Mouse (Mus musculus) naive thymus-derived CD4-positive, alpha-beta T cell, adult 2 months (primary cell): ENCODE measurements around the gene Akr1b3.

Experiments used
- DNase-seq: peaks from one replicate; pipeline ENCODE4 v3.0.0-alpha.2; 2011; ENCODE audit warnings: low read depth

Gene Akr1b3

DNA sequence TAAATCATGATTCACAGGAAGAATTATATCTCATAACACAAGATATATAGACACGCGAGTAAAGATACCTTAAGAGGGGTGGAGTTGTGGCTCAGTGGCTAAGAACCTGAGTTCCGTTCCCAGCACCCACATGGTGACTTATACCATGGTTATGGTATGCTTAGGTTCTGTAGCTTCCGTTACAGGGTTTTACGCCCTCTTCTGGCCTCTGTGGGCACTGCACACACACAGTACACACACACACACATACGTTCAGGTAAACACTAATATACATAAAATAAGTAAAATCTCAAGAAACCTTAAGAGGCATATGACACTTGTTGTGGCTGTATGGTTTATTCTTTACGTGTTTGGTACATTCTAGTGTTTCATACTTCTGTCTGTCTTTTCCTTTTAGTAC is 4.8 kb upstream of the Akr1b3 start:
- DNase-seq = no peak

DNA sequence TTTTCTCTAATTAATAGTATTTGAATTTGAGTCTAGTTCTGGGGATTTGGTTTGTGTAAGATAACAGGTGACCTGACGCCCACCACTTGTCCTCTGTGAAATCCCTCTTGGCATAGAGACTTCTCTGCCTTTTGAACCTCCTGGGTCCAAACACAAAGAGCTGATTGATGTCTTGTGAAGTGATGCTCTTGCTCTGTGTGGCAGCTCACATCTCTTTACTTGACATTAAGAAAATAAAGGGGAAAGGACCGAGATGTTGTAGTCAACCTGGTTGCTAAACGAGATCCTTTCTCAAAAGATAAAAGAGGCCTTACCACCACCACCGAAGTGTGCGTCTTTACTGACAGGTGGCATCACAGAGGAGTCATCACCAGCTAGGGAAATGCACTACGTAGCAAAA is 1.4 kb upstream of the Akr1b3 start:
- peak; percentile 54 for DNase-seq

DNA sequence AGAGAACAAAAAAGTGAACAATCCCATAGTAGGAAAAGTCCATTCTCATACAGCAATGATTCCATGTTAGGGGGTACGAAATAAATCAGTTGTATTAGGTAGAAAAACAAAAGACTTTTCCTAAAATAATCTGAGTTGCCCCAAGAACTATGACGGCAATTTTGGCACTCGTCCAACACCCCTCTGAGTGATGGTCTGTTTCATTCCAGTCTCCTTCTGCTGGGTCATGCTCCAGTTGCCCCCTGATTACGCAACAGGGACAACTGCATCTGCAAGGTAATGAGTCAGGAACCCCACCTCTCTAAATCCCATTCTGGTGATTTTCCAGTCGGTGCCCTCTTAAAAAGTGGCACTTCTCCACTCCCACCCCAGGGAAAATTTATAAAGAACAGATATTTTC is 894 bp upstream of the Akr1b3 start:
- DNase-seq = peak; percentile 55

DNA sequence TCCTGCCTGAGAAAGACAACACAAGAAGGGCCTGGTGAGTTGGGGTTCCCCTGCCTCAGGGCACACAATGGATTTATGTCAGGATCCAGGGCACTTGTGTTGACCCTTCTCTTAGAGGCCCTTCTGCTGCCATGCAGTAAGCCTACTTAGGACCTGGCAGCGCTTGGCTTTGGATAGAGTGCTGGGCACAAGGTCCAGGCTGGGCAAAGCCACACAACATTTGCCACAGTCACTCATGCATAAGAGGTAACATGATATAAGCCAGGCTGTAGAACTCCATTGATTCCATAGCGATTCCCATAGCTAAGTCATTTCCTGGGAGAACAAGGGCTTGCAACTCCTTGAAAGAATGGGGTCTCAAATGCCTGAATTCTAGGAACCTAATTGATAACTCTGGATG is 3.4 kb downstream of the Akr1b3 start:
- no peak for DNase-seq

DNA sequence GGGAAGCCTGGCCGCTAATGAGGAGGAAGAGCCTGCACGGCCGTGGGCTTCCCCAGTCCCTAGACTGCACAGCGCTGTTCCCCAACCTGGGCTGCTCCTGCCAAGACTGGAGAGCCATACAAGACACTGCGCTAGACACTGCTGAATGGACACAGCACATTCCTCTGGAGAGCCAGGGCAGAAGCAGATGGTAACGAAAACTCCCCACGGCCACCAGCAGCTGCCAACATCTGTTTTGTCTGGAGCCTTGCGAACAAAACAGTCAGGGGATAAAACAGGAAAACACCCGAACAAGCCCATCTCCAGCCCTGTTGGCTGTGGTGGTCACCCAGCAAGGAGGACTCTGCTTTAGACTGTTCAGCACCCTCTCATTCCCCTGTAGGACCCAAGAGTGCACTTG is 3.9 kb downstream of the Akr1b3 start:
- no peak for DNase-seq

DNA sequence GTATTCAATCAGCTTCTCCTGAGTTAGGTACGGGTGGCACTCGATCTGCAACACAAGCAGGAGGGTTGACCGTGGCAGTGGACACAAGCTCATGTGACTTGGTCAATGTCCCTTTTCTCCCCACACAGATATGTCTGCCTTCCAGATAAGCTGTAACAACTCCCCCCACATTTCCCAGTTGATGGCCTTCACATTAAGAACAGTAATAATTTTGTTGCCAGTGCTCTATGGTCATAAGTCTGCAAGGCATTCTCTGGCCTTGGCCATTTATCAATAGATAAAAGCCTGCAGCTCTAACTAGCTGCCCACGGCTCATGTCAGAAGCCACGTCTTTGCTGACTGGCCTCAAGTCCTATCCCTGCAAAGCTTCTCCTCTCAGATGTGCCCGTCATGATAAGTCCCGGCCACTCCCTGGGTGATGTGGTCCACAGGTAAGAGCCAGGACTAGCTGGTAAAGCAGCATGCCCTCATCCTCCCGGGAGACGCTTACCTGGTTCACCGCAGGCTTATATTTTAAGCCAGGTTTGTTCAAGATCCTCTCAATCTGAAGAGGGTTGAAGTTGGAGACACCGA is 7.2 kb downstream of the Akr1b3 start:
- DNase-seq = no peak

DNA sequence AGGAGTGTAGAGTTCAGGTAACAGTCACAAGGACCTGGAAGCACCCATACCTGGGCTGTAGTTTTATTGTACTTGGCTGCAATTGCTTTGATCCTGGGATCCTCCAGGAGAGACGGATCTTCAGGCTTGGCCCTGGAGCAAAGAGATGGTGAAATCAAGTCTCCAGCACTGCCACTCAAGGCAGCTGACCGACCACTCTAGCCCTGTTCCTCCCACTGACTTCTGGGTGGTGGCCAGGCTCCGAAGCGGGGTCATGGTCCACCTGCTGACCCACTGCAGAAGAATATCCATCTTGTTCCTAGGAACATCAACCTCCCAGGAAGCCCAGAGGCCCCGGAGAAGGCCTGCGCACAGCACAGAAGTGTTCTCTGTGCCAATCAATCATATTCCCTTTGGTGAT is 7.8 kb downstream of the Akr1b3 start:
- DNase-seq = no peak

DNA sequence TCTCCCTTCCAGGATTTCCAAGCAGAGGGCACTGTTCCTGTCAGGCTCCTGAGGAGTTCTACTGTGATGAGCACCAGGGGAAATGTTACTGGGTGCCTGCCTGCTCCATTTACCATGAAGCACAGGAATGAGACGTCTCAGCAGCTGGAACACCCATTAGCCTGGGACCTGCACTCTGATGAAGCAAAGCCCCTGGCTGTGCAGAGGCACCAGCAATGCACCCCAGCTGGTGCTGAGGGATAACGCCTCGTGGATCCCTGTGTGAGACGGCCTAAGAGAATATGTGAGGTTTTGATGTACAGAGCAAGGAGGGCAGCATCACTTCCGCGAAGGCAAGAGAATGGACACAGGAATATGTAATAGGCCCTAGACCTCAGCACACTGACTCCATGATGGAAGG is 10.5 kb downstream of the Akr1b3 start:
- no peak for DNase-seq

DNA sequence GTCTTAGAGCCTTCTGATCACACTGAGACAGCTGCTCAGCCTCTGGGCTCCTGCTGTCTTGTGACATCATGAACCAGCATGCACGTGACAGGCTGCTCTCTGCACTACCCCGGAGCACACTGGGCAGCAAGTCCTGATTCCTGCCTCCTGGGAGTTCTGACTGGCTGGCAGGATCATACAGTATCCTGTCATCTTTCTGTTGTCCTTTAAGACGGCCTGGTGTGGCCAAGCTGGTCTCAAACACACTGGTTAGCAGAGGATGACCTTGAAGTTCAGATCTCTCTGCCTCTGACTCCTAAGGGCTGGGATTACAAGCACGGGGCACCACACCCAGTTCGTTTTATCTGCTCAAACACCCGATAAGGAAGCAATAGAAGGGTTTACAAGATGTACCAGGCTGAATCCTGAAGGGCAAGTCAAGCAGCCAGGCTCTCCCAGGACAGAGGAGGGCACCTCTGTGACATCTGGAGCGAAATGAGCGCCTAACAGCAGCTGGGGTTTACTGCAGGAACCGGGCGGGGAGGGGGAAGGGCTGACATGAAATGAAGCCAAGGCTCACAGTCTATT is 12.5 kb downstream of the Akr1b3 start:
- no peak for DNase-seq

DNA sequence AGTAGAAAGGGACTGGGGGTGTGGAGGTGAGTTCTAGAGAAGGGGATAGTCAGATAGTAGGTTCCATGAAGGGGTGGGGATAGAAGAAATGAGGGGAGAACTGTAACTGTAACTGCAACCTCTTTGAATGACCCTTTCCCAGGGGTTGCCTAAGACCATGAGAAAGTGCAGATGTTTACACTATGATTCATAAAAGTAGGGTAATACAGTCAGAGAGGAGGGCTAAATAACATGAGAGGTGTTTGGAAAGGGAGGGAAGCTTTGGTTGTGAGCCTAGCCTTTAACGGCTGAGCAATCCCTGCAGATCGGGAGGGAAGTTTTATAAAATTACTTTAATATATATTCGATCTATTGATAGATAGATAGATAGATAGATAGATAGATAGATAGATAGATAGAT is 20.2 kb downstream of the Akr1b3 start:
- no peak for DNase-seq

DNA sequence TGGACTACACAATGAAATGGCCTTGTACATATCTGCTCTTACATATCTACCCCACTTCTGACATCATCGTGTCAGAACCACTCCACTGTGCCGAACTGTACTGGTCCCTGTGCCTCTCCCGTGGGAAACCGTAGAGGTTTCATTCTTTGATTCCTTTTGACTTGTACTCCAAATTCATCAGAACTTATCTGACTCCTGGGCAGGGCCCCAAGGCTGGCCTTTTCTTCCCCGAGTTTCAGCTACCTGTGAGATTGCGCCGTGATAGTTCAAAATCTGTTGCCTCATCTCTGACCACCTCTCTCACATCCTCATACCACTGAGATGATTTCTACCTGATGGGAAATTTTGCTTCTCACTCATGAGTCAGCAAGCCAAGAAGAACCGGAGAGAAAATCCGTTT is 21.8 kb downstream of the Akr1b3 start:
- no peak for DNase-seq

DNA sequence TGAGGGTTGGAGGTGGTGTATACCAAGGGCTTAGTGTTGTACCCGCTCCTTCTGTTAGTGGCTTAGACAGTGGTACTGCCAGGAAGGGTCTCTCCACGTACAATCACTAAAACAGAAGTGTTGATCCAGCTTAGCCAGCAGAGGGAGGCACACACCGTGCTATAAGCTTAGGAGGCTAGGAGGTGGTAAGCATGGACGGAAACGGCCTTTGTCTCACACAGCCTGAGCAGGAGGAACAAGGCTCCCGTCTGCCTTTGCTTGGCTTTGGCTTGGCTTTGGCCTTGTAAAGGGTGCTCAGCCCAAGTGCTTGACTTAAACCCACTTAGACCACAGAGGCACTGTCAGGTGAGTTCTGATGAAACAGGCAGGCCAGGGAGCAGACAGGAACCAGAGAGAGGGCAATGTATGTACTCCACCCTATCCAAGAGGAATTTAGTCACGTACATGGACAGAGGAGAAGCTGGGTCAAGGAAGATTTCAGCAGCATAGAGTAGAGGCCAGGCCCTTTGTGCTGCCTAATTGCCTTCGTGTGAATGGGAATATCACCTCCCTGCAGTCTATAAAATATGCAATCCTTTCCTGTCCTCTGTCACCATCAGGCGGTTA is 24.3 kb downstream of the Akr1b3 start:
- DNase-seq = peak; percentile 86

DNA sequence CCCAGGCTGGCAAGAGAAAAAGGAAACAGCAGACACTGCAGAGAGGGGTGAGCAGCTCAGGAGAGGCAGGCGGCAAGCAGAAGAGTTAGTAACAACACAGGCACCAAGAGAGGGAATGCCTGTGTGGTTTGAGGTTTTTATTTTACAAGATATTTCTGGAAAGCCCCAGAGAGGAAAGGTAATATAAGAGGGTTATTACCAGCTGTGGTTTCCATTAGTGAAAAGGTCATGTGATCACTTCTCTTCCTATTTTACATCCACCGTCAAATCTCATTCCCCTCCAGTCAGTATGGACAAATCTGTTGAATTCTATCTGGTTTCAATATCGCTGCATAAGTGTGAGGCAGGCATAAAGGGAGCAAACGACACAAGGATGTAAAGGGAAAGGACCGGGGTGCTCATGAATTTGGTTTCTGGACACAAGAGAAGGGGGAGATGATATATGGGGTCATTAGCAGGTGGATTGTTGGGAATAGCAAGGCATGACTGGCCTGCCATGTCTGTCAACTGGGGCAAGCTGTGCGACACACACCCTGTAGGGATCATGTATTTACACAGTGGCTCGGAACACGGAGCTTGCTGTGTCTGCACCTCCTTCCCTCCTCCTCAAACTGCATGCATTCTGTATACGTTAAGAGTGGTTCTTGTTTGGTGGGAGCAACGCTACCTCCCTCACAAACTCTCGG is 24.9 kb downstream of the Akr1b3 start:
- no peak for DNase-seq

DNA sequence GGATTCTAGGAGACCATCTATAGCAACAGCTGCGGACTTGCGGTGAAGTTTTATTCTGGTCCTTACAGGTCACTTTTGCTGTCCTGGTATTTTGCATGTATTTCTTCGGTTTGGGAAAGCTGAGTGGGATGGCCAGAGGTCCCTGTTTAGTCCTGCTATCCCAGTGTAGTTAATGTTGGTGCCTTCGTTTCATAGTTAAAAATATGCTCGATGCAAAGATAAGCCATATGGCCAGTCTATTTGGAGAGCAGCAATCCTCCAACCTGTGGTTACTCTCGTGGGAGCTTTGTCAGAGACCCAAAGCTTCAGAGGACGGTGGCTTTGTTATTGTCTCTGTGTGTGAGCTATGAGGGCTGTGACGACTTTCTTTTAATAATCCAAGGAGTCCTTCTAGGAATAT is 26.6 kb downstream of the Akr1b3 start:
- no peak for DNase-seq

DNA sequence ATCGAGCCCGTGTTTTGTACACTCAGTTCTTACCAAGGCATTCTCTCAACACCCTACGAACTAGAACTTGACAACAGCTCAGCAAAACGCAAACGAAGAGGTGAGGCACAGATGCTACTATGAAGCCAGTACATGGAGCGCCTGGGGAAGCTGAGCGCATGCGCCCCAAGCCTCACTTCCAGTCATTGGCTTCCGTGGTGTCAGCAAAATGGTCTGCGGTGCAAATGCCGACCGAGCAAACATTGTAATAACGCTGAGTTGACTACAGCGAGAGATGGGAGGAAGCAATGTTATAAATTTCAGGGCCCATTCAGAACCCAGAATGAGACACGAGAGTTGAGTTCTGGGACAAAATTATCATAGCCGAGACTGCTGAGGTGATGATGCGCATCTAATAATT is 27.2 kb downstream of the Akr1b3 start:
- no peak for DNase-seq

DNA sequence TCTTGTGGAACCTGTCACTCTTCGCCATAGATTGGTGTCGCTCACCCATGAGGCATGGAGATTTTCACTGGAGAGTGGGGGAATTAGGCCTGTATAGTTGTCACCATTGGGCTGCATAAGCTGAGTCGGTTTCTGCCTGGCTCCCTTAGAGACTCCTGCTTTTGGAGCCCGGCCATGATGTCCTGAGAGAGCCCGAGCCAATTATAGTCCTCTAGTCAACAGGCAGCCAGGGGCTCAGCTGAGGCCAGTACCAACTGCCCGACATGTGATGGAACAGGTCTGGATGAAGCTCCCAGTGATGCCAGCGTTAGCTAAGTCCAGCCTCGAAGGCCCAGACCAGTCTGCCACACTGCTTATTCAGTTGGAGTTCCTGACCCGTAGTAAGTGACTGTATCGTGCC is 29.2 kb downstream of the Akr1b3 start:
- no peak for DNase-seq

DNA sequence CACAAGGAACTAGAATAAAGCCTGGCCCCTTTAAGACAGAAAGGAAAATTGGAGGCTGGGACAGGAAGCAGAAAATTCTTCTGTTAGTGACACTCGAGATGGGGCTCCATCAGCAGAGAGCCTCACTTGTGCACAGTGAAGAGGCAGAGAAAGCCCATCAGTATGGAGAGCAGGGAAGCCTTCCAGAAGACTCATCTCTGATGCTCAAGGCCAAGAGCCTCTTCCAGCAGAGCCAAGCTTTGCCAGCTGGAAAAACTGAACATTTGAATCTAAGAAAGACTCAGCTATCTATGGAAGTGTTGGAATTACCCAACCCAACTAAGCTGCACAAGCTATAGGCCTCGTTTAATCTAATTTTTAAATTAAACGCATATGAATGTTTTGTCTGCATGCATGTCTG is 30.4 kb downstream of the Akr1b3 start:
- no peak for DNase-seq

DNA sequence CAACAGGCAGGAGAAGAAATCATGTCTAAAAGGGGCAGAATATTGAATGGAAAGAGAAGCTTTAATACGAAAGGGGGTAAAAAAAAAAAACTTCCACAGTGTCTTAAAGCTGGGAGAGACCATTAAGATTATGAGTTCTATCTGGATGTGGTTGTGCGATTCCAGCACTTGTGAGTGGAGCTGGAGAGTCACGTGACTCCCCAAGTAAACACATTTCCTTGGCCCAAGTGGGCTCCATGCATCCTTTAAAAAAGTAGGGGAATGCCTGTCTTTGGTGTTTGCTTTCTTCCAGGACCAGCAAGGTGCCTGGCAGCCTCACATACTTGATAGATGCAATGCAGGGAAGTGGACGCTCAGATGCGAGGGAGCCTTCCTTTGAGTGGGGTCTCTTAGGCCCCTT is 38.9 kb downstream of the Akr1b3 start:
- no peak for DNase-seq

DNA sequence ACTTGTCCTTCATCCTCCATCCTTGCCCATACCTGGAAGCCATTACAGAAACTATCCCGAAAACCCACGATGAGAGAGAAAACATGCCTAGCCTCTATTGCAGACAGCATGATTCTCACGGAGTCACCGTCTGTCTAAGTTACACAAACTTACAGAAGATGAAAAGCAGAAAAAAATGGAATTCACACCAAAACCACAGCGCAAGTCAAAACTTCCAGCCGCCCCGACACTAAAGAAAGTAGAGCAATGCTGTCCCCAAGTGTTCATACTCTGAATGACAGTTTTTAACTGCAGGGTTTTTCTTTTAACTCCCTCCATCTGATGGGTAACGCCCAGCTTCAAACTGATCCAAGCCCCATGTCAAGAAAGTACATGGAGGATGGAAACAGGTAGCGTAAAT is 39.6 kb downstream of the Akr1b3 start:
- peak; percentile 75 for DNase-seq

DNA sequence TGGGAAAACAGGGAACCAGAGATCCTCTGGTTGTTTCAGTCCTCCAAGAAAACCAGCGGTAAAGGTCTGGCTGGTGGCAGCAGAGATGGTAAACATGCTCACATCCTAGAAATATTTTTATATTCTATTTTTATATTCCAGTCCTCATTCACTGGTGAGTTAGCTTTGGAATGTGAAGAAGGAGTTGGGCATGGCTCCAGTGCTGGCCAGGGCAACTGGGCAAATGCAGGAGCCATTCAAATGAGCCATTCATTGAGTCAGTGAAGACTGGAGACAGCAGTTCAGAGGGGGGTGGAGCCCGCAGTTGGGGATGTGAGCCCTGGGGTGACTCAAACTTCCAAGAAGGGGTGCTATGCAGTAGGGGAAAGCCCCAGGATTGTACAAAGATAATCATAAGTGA is 42.9 kb downstream of the Akr1b3 start:
- no peak for DNase-seq

DNA sequence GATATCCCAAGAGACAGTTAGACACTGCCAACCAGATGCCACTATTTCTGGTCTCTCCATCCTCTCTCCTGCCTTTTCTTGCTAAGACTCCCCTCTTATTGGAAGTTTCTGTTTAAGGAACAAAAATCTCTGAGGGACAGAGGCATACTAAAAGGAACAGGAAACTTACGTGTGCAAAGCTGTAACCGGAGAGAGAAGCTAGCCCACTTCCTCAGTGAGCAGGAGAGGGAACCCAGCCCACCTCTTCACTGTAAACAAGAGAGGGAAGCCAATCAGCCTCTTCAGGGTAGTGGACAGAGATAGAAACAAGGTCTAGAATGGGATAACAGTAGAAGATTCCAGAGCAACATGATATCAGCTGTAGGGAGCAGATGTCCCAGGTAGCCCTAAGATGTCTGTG is 44.2 kb downstream of the Akr1b3 start:
- DNase-seq = peak; percentile 10

DNA sequence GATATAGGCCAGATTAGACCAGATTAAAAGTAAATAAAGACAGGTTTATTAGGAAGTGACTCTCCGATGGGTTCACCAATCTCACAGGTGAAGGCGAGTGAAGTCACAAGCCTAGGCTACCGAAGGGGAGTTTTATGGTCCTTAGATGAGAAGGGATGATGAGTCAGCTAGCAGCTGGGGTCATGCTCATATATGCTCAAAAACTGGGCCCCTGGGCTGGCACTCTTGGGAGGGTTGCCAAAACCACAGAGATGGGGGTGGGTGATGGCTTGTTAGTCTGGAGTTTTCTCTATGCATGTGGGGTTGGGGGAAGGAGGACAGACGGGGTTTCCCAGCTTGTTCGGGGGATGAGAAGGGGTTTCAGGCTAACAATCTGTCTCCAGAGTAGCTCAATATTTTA is 44.8 kb downstream of the Akr1b3 start:
- no peak for DNase-seq

DNA sequence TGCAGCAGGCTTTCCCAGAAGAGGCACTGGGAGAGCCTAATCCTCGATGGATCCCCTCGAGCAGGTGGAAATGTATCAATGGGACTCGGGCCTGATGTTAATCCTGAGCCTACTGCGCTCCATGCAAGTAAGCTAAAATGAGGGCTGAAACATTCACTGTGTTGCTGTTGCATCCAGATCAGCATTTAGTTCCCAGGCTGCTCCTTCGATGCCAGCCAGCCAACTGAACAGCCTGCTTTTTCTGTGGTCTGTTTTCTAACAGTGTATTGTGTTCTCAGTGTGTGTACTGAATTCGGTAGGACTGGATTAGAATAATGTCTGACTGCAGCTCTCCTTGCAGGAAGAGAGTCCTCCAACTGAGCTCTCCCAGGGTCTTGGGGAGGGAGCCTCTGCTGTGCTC is 46.6 kb downstream of the Akr1b3 start:
- no peak for DNase-seq

DNA sequence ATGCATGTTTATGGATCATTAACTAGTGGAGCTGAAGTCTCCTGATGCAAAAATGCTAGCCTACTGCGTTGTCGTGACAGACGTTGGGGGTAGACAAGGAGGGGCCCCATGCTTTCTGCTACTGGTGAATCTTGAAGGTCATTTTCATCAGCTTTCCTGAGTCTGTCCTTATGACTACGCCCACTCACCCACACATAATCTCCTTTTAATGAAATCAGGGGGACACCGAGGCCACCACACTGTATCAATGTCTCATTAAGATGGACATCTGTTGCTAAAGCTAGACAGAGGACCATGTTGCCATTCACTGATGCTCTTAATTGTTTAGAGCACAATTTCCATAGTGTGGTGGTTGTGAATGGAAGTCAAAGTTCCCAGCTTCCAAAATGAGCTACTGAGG is 58.7 kb downstream of the Akr1b3 start:
- DNase-seq = no peak
